Mouse (Mus musculus): ENCODE measurements around the gene C8g.

DNA sequence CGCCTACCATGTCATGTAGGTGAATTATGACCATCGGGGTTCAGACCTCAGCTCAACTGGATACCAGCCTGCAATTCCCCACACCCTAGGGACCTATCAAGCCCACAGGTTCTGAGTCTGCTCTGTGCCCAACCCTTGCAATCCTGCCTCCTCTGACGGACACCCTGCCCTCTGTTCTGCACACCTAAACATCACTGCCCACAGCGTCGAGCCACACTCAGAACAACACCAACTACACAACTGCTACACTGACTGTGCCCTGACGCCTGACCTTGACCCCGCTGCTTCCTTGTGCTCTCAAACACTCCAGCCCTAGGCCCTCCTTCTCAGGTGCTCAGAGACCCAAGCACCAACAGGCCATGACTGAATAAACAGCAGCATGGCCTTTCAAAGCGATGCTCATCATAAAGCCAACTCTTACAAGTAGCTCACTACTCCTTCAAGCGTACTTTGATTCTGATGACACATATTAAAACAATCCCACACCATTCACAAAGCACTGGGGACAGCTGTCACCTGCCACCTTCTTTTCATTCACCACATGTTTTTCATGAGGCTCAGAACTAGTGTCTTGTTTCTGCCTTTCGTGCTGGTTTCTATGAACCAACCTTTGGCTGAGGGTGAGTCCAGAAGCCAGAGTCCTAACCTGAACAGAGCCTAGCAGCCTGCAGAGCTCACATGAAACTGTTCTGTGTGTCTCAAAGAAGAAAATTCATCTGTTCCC is 40.3 kb upstream of the C8g start:
- no peak for TF ChIP-seq HCFC1 (IDR thresholded peaks at IDR 0.05; ENCODE audit: borderline replicate concordance, insufficient read depth, low read length)
- no peak for TF ChIP-seq CHD2 (IDR thresholded peaks at IDR 0.05; ENCODE audit: low read depth, low read length)
- TF ChIP-seq ZNF384 (IDR thresholded peaks at IDR 0.05; ENCODE audit: low read depth, low read length): no peak
